Mouse (Mus musculus): ENCODE results near the gene Atxn7l3.

Atxn7l3 gene

GRCm38 (mm10) chr11:102318576-102319409 lies 22.4 kb upstream of the Atxn7l3 start:
- DNase-seq = peak; percentile 59 to 69

GRCm38 (mm10) chr11:102317901-102318575 lies 21.6 kb upstream of the Atxn7l3 start:
- peak in 1 of 2 experiments; percentile 73 for DNase-seq

GRCm38 (mm10) chr11:102317298-102317900 lies 21.0 kb upstream of the Atxn7l3 start:
- DNase-seq = peak in 1 of 2 experiments; percentile 74

GRCm38 (mm10) chr11:102316572-102317297 lies 20.3 kb upstream of the Atxn7l3 start:
- peak; percentile 92 for DNase-seq

GRCm38 (mm10) chr11:102315690-102316571 lies 19.5 kb upstream of the Atxn7l3 start:
- peak; percentile 40 to 42 for DNase-seq

DNA sequence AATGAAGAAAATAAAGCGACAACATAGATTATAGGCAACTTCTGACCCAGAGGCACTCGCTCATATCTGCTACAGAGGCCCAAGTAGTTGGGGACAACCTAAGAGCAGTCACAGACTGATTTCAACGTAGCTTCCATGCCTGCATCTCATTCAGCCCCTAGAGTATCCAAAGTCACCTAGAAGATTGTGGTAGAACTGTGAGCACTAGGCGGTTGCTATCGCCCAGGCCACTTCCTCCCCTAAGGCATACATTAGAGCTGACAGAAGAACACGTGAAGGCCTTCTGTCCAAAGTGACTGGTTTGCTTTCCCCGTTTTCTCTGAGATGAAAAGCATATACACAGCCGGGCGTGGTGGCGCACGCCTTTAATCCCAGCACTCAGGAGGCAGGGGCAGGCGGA lies 17.9 kb upstream of the Atxn7l3 start:
- no peak for DNase-seq

DNA sequence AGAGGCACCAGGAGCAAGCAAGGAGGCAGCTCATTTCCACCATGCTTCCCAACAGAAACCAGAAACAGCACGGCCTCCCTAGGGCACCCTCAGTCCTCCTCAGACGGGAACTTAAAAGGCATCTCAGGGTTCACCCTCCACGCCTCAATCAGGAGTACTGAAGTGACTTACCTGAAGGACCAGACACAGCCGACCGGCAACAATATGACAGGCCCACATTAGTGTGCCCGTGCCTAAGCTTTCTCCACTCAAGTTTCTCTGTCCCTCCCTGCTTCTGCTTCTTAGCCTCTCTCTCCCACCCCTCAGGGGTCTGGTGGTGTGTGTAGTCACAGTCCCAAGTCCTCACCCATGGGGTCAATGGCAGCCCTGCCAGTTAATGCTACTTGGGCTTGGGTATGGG lies 16.2 kb upstream of the Atxn7l3 start:
- DNase-seq = no peak

- DNase-seq = no peak
Observed at GRCm38 (mm10) chr11:102311966-102312365, 15.5 kb upstream of the Atxn7l3 start.

- no peak for DNase-seq
Observed at GRCm38 (mm10) chr11:102310768-102311695, 14.6 kb upstream of the Atxn7l3 start.

DNA sequence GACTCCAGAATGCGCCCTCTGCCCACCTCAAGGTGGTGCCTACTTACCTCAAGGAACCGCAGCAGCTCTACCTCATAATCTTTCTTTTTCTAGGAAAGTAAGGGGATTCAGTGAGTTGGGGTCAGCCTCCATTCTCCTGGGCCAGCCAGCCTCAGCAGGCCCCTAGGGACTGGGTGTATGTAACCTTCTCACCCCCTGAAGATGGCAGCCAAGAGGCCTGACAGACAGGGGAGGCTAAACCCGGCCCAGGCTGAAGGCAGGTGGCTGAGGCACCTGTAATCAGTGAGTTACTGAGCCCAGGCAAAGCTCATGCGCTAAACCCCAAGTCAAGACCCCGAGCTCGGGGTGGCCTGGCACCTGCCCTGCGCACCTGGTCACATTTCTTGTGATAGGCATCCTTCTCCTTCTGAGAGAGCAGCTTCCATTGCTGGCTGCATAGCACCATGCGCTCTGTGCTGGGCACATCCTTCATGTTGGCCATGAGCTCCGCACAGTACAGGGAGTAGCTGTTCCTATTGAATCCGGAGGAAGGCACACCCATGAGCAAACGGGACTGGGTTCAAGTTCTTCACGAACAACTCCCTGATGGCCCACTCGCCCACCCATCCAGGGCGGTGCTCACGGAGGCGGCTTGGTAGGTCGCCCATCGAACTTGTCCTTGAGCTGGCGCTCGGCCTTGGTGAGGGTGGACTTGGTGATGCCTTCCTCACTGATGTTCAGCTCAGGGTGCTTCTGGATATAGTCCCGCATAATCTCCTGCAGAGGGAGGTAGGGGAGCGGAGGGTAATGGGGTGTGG lies 13.6 kb upstream of the Atxn7l3 start:
- no peak for DNase-seq

DNA sequence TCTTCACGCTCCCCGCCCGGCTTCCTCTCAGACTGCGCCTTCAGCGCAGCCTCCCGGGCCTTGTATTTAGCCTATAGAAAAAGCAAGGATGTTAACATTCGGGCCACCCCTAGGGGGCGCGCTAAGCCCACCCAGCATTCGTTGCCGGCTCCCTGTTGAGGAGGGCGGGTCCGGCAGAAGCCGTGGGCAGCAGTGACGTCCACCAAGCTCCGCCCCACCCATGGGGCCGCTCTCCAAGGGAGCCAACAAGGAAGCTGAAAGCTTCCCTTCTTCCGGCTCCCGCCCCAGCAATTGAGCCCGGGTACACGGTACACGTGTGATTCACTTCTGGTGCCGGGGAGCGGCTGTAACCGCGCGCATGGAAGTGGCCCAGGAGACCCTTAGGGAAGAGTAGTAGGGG lies 12.5 kb upstream of the Atxn7l3 start:
- DNase-seq = peak; percentile 92 to 96

GRCm38 (mm10) chr11:102308104-102308503 lies 11.7 kb upstream of the Atxn7l3 start:
- DNase-seq = no peak

DNA sequence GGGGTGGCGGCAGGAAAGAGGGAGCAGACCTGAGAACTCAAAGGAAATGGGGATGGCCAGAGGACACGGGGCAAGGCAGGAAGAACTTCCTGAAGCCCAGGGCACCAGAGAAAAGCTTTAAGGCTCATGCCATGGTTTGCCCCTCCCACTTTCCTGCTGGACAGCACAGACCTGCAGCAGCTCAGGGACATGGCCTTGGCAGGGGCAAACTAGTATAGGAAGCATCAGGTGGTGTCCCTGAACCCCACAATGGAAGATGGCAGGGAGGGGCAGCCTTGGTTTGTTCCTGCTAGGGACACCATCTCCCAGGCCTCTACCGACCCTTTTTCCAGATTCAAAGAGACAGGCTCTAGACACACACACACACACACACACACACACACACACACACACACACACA lies 8.9 kb upstream of the Atxn7l3 start:
- DNase-seq = no peak

DNA sequence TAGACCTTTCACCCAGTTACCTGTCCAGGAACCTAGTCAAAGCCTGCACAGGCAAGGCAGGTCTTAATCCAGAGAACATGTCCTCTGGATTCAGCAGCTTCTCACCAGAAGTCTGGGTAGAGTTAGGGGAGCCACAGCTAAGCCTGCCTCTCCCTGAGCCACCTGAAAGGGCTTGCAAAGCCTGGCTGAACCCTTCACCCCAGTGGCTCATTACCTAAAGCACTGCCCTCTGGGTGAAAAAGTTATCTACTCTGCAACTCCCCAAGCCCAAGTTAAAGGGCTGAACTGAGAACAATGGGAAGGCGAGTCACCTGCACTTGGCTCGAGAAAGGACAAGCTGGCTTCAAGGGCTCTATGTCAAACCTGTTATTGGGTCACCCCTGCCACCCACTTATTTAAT lies 7.7 kb upstream of the Atxn7l3 start:
- no peak for DNase-seq

GRCm38 (mm10) chr11:102299839-102300238 lies 3.4 kb upstream of the Atxn7l3 start:
- peak in 1 of 2 experiments; percentile 58 for DNase-seq

GRCm38 (mm10) chr11:102297577-102298556 lies 1.4 kb upstream of the Atxn7l3 start:
- no peak for DNase-seq

DNA sequence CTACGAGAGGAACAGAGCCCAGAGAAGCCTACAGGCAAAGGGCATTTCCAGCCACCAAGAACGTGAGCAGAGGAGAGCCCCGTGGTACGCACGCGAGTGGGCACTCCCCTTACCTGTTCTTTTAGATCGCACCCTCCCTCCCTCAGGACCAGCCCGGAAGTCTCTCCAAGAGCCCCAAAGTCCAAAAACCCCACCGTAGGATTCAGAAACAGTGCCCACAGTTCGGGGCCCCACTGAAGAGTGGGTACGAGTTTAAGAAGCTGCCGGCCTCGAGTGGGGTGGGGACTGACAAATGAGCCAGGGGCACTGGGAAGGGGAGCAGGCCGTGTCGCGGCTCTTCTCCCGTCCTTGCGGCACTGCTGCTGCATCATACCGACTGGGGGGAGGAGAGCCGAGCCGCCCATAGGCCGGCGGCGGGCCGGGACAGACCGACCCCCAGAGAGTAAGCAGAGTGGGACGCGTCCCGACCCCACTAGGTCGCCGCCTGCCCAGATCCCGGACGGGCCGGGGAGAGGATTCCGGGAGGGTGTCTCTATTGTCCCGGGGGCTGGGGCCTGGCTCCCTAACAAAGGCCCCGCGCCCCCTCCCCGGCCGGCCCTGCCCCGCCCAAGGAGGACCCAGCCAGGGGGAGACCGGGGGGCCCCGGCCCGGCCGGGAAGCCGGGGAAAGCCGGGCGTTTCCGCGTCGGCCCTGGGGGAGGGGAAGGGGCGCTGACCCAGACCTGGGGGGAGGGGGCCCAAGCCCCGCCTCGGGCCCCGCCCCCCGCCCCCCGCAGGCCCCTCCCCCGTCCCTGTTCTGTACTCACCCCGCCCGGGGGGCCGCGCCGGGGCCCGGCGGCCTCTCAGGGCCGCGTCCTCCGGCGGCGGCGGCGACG lies 596 bp downstream of the Atxn7l3 start:
- DNase-seq = peak; percentile 59 to 62
